Mouse (Mus musculus) intestine, embryonic 15.5 days (tissue): Measurements from ENCODE around the gene Rcor2. TPM values are rescaled to one million over a fixed set of nuclear protein-coding genes. Genes with fewer than 3 reads are reported as not detected.

Source experiments
- ATAC-seq: fragments of 200-750 bp; cut with Nextera tagmentation; 2 replicates; pipeline ENCODE4 v1.8.0; 2017; ENCODE audit warnings: moderate TSS enrichment, moderate library complexity
- H3K27ac ChIP-seq: fragments of 300-500 bp; sonication (generic); 2 replicates; pipeline ENCODE4 v1.5.1; 2015; ENCODE audit warnings: mild to moderate bottlenecking, inconsistent platforms
- H3K27me3 ChIP-seq: fragments of 300-500 bp; sonication (generic); replicated peaks from 2 replicates; pipeline ENCODE4 v1.6.1; 2015; ENCODE audit warnings: inconsistent platforms
- H3K36me3 ChIP-seq: fragments of 300-500 bp; sonication (generic); 2 replicates; pipeline ENCODE4 v1.6.1; 2015; ENCODE audit warnings: inconsistent platforms
- H3K4me1 ChIP-seq: fragments of 300-500 bp; sonication (generic); replicated peaks from 2 replicates; pipeline ENCODE4 v1.6.1; 2015; ENCODE audit warnings: inconsistent platforms
- H3K4me2 ChIP-seq: fragments of 300-500 bp; sonication (generic); replicated peaks from 2 replicates; pipeline ENCODE4 v1.6.1; 2015; ENCODE audit warnings: mild to moderate bottlenecking, inconsistent platforms
- H3K4me3 ChIP-seq: fragments of 300-500 bp; sonication (generic); replicated peaks from 2 replicates; pipeline ENCODE4 v1.5.1; 2015; ENCODE audit warnings: inconsistent platforms
- H3K9ac ChIP-seq: fragments of 300-500 bp; sonication (generic); 2 replicates; pipeline ENCODE4 v1.6.1; 2015; ENCODE audit warnings: inconsistent platforms
- H3K9me3 ChIP-seq: fragments of 300-500 bp; sonication (generic); 2 replicates; pipeline ENCODE4 v1.6.1; 2016; ENCODE audit warnings: inconsistent platforms
- WGBS: fragments of 180-500 bp; shearing (Covaris S2); methylation state at CpG from one replicate; pipeline ENCODE4 v1.1.7; 2015; 5-methylcytosine and 5-hydroxymethylcytosine counted together
- polyA plus RNA-seq: library from polyadenylated mRNA; unstranded; fragments of >200 nt; fragmentation: Nextera tagmentation; extraction: Ambion mirVana; gene quantifications from 2 replicates; pipeline ENCODE4 v1.2.1, GENCODE M21; 2015

The Rcor2 gene
- polyA plus RNA-seq, 1 experiment from 2014 or later = 12.8 TPM

- H3K9ac ChIP-seq = no peak overlapping the region
- 67% methylated on average over 7 of the region's 7 CpGs for WGBS
- H3K27ac ChIP-seq = peak overlapping the region; percentile 17; the same call in 1 of the 2 replicates
- H3K4me2 ChIP-seq = no peak overlapping the region
- ATAC-seq = peak; percentile 52; the same call in 1 of the 2 replicates
- H3K36me3 ChIP-seq = no peaks in the 10 kb centered on the region
- no peaks in the 10 kb centered on the region for H3K9me3 ChIP-seq
- H3K4me1 ChIP-seq = peaks cover 22% of the 10 kb centered on the region
- no peaks in the 10 kb centered on the region for H3K27me3 ChIP-seq
- no peak overlapping the region for H3K4me3 ChIP-seq
Observed at GRCm38 (mm10) chr19:7301647-7302492, 34.7 kb downstream of the Rcor2 start.

- Histone ChIP-seq H3K27me3 (no peaks in the 10 kb centered on the region), H3K4me1 (peaks cover 27% of the 10 kb centered on the region), H3K4me3 (no peak overlapping the region), H3K9me3 (no peaks in the 10 kb centered on the region), H3K4me2 (no peak overlapping the region), H3K27ac (no peak overlapping the region; the same call in 1 of the 2 replicates), H3K36me3 (no peaks in the 10 kb centered on the region), H3K9ac (no peak overlapping the region)
- ATAC-seq = no peak
- WGBS = 73% methylated on average over 1 of the region's 1 CpGs
Observed at GRCm38 (mm10) chr19:7302493-7302797, 35.3 kb downstream of the Rcor2 start.

- Histone ChIP-seq H3K4me2 (no peak overlapping the region), H3K4me3 (no peak overlapping the region), H3K27me3 (no peaks in the 10 kb centered on the region), H3K36me3 (no peaks in the 10 kb centered on the region), H3K9ac (no peak overlapping the region), H3K9me3 (no peaks in the 10 kb centered on the region), H3K27ac (no peak overlapping the region), H3K4me1 (peaks cover 41% of the 10 kb centered on the region)
- 60% methylated on average over 6 of the region's 6 CpGs for WGBS
- ATAC-seq = no peak
Observed at GRCm38 (mm10) chr19:7303796-7304195, 36.7 kb downstream of the Rcor2 start.

GRCm38 (mm10) chr19:7304801-7305200, 37.7 kb downstream of the Rcor2 start:
- Histone ChIP-seq H3K4me3 (no peak overlapping the region), H3K27me3 (no peaks in the 10 kb centered on the region), H3K36me3 (no peaks in the 10 kb centered on the region), H3K27ac (0 out of 2 replicates have a peak overlapping the region, but pooled peaks have one; percentile 4), H3K9me3 (no peaks in the 10 kb centered on the region), H3K9ac (no peak overlapping the region), H3K4me1 (peaks cover 48% of the 10 kb centered on the region), H3K4me2 (no peak overlapping the region)
- WGBS = 43% methylated on average over 2 of the region's 2 CpGs
- no peak for ATAC-seq

- Histone ChIP-seq H3K9ac (no peak overlapping the region), H3K27ac (no peak overlapping the region), H3K4me1 (peaks cover 56% of the 10 kb centered on the region), H3K9me3 (no peaks in the 10 kb centered on the region), H3K4me2 (no peak overlapping the region), H3K4me3 (no peak overlapping the region), H3K27me3 (no peaks in the 10 kb centered on the region), H3K36me3 (no peaks in the 10 kb centered on the region)
- 58% methylated on average over 11 of the region's 11 CpGs for whole genome bisulfite sequencing
- ATAC-seq = no peak
Observed at GRCm38 (mm10) chr19:7305380-7306310, 38.5 kb downstream of the Rcor2 start.

GRCm38 (mm10) chr19:7306968-7307367, 39.8 kb downstream of the Rcor2 start:
- no peak for ATAC-seq

GRCm38 (mm10) chr19:7307995-7308770, 41.1 kb downstream of the Rcor2 start:
- WGBS = 37% methylated on average over 8 of the region's 8 CpGs
- Histone ChIP-seq H3K9me3 (no peaks in the 10 kb centered on the region), H3K4me1 (peaks cover 53% of the 10 kb centered on the region), H3K4me3 (no peak overlapping the region), H3K4me2 (peak overlapping the region; percentile 26; the same call in 1 of the 2 replicates), H3K9ac (no peak overlapping the region), H3K36me3 (no peaks in the 10 kb centered on the region), H3K27me3 (no peaks in the 10 kb centered on the region), H3K27ac (peak overlapping the region; percentile 66)
- peak; percentile 52 for ATAC-seq

More at GRCm38 (mm10) chr19:7306968-7307367, 39.8 kb downstream of the Rcor2 start:
- no peaks in the 10 kb centered on the region for H3K27me3 ChIP-seq
- H3K4me2 ChIP-seq = no peak overlapping the region
- H3K27ac ChIP-seq = no peak overlapping the region
- H3K4me3 ChIP-seq = no peak overlapping the region
- H3K9me3 ChIP-seq = no peaks in the 10 kb centered on the region
- WGBS = 56% methylated on average over 3 of the region's 3 CpGs
- H3K9ac ChIP-seq = no peak overlapping the region
- H3K4me1 ChIP-seq = peaks cover 59% of the 10 kb centered on the region
- H3K36me3 ChIP-seq = no peaks in the 10 kb centered on the region

- H3K4me2 ChIP-seq = no peak overlapping the region
- H3K27me3 ChIP-seq = no peaks in the 10 kb centered on the region
- H3K9me3 ChIP-seq = no peaks in the 10 kb centered on the region
- H3K27ac ChIP-seq = peak overlapping the region; percentile 85
- whole genome bisulfite sequencing = 66% methylated on average over 2 of the region's 2 CpGs
- no peak overlapping the region for H3K4me3 ChIP-seq
- no peak overlapping the region for H3K9ac ChIP-seq
- H3K4me1 ChIP-seq = peaks cover 50% of the 10 kb centered on the region
- H3K36me3 ChIP-seq = no peaks in the 10 kb centered on the region
- no peak for ATAC-seq
Observed at GRCm38 (mm10) chr19:7309738-7310330, 42.7 kb downstream of the Rcor2 start.

- H3K4me2 ChIP-seq = peak overlapping the region; percentile 22; the same call in 1 of the 2 replicates
- peak overlapping the region; percentile 28; the same call in 1 of the 2 replicates for H3K9ac ChIP-seq
- no peaks in the 10 kb centered on the region for H3K9me3 ChIP-seq
- peak overlapping the region; percentile 85 for H3K27ac ChIP-seq
- H3K36me3 ChIP-seq = no peaks in the 10 kb centered on the region
- H3K4me1 ChIP-seq = peaks cover 47% of the 10 kb centered on the region
- WGBS = 15% methylated on average over 5 of the region's 5 CpGs
- no peak overlapping the region for H3K4me3 ChIP-seq
- ATAC-seq = peak; percentile 89
- H3K27me3 ChIP-seq = no peaks in the 10 kb centered on the region
Observed at GRCm38 (mm10) chr19:7310704-7311103, 43.6 kb downstream of the Rcor2 start.

- H3K4me1 ChIP-seq = peaks cover 43% of the 10 kb centered on the region
- H3K4me3 ChIP-seq = no peak overlapping the region
- H3K9ac ChIP-seq = 0 out of 2 replicates have a peak overlapping the region, but pooled peaks have one; percentile 4
- H3K36me3 ChIP-seq = no peaks in the 10 kb centered on the region
- no peaks in the 10 kb centered on the region for H3K9me3 ChIP-seq
- 33% methylated on average over 10 of the region's 10 CpGs for WGBS
- peak overlapping the region; percentile 37 for H3K4me2 ChIP-seq
- H3K27ac ChIP-seq = peak overlapping the region; percentile 85
- peak; percentile 16; the same call in 1 of the 2 replicates for ATAC-seq
- no peaks in the 10 kb centered on the region for H3K27me3 ChIP-seq
Observed at GRCm38 (mm10) chr19:7311306-7311705, 44.2 kb downstream of the Rcor2 start.

GRCm38 (mm10) chr19:7313660-7314059, 46.5 kb downstream of the Rcor2 start:
- no peak for ATAC-seq
- peaks cover 25% of the 10 kb centered on the region for H3K4me1 ChIP-seq
- WGBS = 83% methylated on average over 2 of the region's 2 CpGs

More at GRCm38 (mm10) chr19:7313660-7314059, 46.5 kb downstream of the Rcor2 start:
- H3K4me2 ChIP-seq = no peak overlapping the region
- H3K36me3 ChIP-seq = no peaks in the 10 kb centered on the region
- H3K27me3 ChIP-seq = no peaks in the 10 kb centered on the region
- no peaks in the 10 kb centered on the region for H3K9me3 ChIP-seq
- no peak overlapping the region for H3K4me3 ChIP-seq
- H3K27ac ChIP-seq = no peak overlapping the region
- H3K9ac ChIP-seq = no peak overlapping the region
